Mouse (Mus musculus) cerebellum, postnatal 36 days (tissue): Measurements from ENCODE around the gene Galnt18.

Experiments
- DNase-seq, 2 experiments: peaks; one replicate each; pipeline ENCODE4 v3.0.0; 2021 to 2022; ENCODE audit warnings: mixed read lengths in 2 of 2

The Galnt18 gene

DNA sequence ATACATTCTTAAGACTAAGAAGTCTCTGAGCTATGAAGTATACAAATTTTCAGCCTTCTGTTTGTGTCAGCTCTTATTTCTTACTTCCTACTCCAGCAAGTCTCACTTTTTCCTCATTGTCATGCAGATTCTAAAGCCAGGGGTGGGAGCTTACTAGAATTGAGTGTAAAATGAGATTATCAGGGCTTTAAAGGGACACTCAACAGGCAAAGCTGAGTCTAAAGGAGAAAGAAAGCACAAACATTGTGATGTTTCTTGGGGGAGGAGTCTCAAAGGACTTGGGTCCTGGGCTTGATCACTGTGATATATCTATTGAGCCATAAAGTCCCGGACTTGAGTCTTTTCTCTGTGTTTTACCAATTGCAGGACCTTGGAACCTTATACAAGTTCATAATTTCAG lies 234.2 kb downstream of the Galnt18 start:
- DNase-seq = no peak

DNA sequence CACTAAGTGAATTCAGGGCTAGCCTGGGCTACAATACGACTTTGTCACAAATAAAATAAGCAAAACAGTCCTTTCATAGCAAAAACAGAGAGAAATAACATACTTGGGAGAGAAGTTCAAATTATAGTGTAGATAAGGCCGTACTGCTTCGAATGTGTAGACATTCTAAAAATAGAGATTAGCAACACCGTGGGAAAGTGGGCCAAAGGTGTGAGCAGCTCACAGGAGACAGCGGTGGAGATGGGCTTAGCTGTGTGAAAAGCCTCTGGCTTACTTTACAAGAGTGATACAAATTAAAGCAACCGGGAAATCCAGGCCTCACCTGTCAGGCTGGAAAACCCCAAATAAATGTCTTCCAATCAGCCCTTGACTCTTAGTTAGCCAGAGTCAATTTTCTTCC lies 241.8 kb downstream of the Galnt18 start:
- DNase-seq = no peak

DNA sequence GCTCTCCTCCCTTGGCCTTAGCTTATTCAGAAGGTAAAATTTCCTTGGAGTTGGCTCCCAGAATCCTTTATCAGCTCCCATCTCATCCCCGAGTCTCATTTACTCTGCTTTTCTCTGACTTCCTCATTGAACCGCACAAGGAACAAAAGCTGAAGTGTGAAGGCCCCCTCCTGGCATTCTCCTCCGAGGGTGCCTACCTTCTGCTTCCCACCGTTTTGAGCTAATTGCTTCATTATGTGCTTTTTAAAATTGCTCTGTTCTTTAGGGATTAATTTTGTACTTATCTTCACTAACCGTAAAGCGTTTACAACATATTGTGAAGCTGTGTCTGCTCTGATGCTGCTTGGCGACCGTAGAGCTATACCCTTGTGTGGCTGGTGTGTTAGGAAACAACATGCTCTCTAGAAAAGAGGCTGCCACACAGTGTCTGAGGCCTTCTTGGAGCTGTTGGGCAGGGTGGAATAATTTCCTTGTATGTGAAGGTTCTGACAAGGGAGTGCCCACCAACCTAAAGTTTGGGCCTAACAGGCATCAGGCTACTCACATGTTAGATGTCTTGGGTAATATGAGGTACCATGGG lies 244.9 kb downstream of the Galnt18 start:
- no peak for DNase-seq

DNA sequence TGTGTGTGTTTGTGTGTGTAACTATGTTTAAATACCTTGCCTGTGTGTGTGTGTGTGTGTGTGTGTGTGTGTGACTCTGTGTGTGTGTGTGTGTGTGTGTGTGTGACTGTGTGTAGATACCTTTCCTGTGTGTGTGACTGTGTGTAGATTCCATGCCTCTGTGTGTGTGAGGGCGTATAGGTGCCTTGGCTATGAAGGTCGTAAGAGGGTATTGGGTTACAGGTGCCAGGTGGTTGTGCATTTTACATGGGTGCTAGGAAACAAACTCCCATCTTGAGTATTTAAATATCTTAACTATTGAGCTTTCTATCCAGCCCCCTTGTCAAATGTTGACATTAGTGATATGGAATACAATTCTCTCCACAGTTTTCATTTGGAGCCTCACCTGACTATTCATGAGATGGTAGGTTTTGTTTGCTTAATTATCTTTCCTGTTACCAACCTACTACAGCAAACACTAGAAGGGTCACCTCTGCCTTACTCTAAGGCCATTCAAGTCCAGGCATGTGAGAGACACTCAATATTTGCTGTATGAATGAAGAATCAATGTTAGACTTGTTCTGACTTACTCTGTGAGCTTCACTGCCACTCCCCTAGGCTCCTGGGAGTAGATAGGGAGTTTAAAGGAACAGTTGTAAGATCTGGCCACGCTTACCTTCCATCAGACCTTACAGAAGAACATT lies 250.7 kb downstream of the Galnt18 start:
- DNase-seq = no peak

DNA sequence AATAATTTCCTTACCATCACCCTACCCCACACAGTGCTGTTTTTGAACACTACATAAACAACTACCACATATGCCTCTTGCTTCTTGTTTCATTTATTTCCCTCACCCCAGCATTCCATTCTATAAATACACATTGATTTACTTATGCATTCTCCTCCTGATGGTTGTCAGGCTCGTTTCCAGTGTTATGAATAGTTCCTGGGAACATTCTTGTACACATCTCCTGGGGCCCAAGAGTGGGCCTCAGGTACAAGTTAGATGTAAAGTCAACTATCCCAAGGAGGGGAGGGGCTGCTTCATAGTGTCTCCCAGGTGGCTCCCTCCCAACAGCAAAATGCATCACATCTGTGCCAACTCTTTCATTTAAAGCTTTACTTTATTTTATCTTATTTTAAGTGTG lies 251.3 kb downstream of the Galnt18 start:
- no peak for DNase-seq

- no peak for DNase-seq
Measured at GRCm38 (mm10) chr7:111520881-111521280, 258.9 kb downstream of the Galnt18 start.

- no peak for DNase-seq
Measured at GRCm38 (mm10) chr7:111518581-111519242, 261.1 kb downstream of the Galnt18 start.

GRCm38 (mm10) chr7:111516882-111517281 lies 262.9 kb downstream of the Galnt18 start:
- DNase-seq = peak; percentile 14 to 18

GRCm38 (mm10) chr7:111515471-111515870 lies 264.3 kb downstream of the Galnt18 start:
- DNase-seq = no peak

DNA sequence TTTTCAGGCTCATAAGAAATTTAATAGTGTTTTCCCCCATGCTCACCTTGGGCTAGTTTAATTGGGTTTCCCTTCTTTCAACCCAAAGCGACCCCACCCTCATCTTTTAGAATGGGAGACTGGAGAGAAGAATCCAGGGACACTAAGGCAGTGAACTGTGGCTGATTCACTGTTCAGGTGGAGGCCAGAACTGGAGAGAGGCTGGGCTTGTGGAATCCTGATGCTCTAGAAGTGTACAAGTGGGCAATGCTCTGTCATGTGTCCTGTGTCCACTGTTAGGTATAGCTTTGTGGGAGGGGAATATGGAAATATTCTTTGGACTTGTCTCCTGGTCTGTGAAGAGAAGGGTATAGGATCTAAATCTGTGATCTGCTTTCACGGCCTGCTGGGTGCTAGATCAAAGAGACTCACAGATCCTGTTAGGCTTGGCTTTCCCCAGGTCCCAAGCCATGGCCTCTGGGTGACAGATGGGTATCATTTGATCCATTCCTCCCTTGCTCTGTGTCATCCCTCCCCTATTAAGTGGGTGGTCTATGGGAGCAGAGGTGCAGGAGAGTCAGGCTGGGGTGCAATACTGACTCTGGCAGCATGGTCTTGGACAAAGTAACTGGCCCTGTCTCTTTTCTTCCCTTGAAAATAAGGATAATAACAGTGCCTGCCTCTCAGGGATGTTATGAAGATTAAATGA lies 270.5 kb downstream of the Galnt18 start:
- no peak for DNase-seq

DNA sequence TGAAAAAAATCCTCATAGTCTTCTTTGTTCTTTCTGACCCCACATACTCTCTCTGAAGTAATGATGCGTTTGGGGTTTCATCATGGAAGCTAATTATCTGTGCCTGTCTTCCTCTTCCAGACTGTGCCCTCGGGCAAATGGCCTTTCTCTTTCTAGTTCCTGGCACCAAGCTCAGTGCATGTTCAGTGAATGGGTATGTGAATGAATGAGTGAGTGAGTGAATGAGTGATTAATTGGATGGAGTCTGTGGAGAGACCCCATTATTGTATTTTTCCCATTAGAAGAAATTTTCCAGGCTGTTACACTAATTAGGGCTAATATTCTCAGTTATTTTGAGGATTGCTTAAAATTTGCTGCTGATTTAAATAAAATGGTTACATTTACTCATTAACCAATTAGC lies 279.2 kb downstream of the Galnt18 start:
- no peak for DNase-seq

GRCm38 (mm10) chr7:111499255-111499790 lies 280.5 kb downstream of the Galnt18 start:
- no peak for DNase-seq

DNA sequence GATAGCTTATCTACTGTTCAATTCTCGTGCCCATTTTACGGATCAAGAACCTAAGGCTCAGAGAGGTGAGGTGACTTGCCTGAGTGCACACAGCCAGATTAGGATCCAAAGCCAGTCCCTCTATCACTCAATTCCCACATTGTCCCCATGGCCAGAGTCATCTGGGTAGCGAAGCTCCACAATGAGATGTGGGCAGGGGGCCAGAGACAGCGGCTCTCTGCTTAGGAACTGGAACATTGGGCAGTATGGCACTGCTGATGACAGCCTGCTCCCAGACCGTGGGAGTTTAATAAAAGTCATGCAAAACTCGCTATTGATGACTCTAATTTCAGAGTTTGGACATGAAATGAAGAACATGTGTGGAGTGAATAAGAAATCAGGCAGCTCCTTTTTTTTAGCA lies 282.6 kb downstream of the Galnt18 start:
- DNase-seq = no peak

DNA sequence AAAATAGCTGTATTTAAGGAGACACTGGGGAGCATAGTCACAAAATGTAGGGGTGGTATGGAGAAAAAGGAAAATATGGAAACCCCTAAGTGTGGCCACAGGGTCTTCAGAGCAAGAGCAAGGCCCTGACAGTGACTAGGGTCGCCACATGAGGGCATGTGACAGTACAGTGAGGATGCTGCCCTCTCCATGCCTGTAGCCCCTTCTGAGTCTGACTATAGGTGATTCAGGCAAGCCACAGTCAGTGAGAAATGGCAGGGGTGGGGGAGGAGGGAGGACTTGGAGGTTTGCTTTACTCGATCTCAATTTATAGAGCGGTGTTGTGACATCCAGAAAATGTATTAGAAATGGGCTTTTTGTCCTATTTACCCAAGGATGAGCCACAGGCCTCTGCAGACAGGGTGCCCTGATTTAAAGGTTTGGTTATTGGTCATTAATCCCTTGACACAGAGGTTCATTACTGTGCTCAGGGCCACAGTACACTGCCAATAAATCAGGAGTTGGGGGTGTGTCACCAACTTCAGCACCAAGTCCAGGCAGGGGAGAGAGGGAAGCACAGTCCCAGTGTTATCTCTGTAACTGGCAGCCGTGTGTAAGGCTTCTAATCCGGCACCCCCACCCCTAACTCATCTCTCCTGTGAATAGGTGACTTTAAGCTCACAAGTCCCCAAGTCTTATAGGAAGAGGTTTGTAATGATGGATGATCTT lies 287.4 kb downstream of the Galnt18 start:
- no peak for DNase-seq

- no peak for DNase-seq
Measured at GRCm38 (mm10) chr7:111491566-111491965, 288.2 kb downstream of the Galnt18 start.

GRCm38 (mm10) chr7:111486811-111487333 lies 292.9 kb downstream of the Galnt18 start:
- DNase-seq = no peak

DNA sequence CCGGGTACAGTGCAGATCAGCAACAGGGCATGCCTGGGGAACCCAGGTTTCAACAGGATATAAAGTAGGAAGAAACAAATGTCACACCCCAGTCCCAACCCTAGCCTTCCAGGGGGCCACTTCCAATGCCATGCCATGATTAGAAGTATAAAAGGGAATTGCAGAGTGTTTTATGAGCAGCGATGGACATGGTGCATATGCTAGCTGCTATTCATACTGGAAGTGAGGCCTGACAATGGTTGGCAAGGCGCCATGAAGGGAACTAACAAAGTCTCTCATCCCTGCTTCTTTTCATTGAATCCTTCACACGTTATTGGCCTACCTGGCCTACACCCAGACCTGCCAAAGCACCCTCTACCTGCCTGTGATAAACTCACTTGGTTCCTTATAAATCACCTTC lies 295.9 kb downstream of the Galnt18 start:
- DNase-seq = no peak

GRCm38 (mm10) chr7:111483321-111483720 lies 296.5 kb downstream of the Galnt18 start:
- no peak for DNase-seq

DNA sequence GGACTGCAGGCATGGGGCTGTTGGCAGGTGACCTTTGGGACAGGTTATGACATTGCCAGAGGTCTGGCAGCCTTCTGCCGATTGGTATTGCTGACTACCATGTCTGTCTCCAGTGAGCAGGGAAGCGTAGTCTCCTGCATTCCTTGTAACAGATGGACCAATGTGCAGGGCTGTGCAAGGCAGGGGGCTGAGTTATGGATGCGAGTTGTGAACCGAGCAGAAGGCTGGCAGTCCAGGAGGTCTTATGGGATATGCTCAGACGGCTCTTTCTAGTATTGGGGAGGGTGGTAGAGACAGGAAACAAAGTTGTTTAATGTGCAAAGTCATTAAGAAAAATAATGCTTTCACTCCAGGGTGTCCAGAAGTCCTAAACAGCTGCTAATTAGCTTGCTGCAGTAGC lies 312.1 kb downstream of the Galnt18 start:
- peak in 1 of 2 experiments; percentile 6 for DNase-seq

DNA sequence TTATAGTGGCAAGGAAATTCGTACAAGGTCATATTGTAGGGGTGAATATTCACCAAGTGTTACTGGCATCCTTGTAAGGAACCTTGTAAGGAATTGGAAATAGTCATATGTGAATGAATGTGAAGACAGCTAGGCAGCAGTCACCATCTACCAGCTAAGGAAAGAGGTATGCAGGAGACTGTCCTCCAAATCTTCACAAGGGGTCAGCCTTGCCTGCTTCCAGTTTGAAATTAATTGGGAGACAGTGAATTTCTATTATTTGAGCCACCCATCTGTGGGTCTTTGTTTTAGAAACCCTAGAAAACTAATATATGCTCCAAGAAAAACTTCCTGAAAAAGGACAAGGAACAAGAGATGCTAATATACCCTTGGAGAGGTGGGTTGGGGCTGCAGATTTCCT lies 313.1 kb downstream of the Galnt18 start:
- no peak for DNase-seq

GRCm38 (mm10) chr7:111466121-111466520 lies 313.7 kb downstream of the Galnt18 start:
- no peak for DNase-seq

GRCm38 (mm10) chr7:111459716-111460115 lies 320.1 kb downstream of the Galnt18 start:
- no peak for DNase-seq

- DNase-seq = no peak
Measured at GRCm38 (mm10) chr7:111456007-111456406, 323.8 kb downstream of the Galnt18 start.
